Mouse (Mus musculus) embryonic fibroblast, embryonic 13.5 days (primary cell): Measurements from ENCODE around the gene Dus2.

Source experiments
- CTCF ChIP-seq: IDR thresholded peaks from 2 replicates; pipeline ENCODE4 v1.5.1; 2011; ENCODE audit warnings: mild to moderate bottlenecking, control low read depth, low read length, moderate library complexity, borderline replicate concordance; ENCODE audit not compliant: insufficient read depth
- POLR2A ChIP-seq: IDR thresholded peaks from 2 replicates; pipeline ENCODE4 v1.6.1; 2011; ENCODE audit warnings: low read depth, mild to moderate bottlenecking, control low read depth, low read length, moderate library complexity

- TF ChIP-seq POLR2A (no peak), CTCF (no peak)
Measured at GRCm38 (mm10) chr8:106017130-106017529, 26.0 kb downstream of the Dus2 start.
